Mouse (Mus musculus) embryo, embryonic 11.5 days (tissue): Measurements from ENCODE around the gene Gatd1.
"Not testable (repeated sequence)": the region's sequence is repeated elsewhere in the genome, so short reads cannot be mapped to it uniquely, and the experiment has no call there.

ENCODE experiments used
- DNase-seq: peaks from one replicate; pipeline ENCODE4 v3.0.0-alpha.2; 2012; ENCODE audit warnings: low read depth, low spot score

The Gatd1 gene

DNA sequence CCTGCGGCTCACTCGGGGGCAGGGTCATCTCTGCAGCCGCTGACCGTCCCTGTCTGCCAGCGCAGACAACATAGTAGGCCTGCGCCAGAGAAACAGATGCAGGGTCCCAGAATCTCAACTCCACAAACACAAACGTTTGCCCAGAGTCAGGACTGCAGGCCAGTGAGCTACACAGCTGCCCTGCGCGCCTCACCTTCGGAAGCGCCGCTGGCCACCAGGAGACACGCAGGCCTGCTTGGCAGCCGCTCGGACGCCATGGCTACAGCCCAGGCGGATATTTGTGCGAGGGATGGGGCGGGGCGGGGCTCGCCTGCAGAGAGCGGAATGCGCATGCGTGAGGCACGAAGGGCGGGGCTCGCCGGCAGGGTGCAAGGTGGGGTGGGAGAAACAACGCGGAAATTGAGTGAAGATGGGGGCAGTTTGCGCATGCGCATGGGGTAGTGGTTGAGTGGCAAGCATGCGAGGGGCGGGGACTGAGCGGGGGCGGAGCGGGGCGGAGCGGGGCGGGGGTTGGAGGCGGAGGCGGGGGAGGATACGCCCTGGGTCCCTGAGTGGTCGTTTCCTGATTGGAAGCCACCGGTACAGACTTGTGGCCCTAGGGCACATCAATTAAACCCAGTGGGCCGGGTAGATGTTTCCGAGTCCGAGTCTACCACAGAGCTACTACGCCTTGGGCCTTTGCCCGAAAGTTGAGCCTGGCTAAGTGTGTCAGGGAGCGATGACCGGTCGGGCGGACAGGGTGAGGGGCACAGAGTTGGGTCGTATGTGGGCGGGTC, at the start of gene Gatd1:
Gatd1 (minus strand) TSS at position 328 of the 776 bp plus-strand sequence.
- peak; percentile 100 for DNase-seq

GRCm38 (mm10) chr7:141462333-141462821, 48.4 kb upstream of the Gatd1 start:
- DNase-seq = no peak

GRCm38 (mm10) chr7:141461521-141462332, 47.8 kb upstream of the Gatd1 start:
- no peak for DNase-seq

DNA sequence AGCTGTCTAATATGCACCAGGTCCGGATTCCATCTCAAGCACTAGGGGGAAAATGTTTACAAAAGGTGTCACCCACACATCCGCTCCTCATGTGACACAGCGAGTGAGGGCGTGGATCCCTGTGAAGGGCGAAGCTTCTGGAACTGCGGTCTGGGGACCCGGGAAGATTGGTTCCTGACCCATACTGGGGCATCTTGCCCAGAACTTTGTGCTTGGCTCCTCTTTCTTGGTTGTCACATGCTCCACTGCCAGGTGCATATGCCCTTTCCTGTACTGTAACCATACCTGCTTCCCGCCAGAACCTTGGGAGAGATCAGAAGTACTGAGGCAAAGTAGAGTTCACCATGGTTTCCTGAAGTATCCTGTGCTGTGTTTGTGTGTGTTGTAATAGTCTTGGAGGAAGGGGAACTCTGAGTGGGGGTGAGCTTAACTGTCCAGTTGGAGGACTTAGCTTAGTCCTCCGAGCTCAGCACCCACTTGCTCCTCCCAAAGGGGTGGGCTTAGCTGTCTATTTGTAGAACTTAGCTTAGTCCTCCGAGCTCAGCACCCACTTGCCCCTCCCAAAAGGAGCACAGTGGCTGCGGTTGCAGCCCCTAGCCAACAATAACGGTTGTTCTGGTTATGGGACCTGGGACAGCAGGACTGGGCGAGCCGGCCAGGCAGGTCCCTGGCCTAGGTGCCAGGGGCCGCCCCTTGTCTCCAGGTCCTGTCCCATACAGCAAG, 46.6 kb upstream of the Gatd1 start, which contains the start of gene Cracr2b:
Cracr2b (plus strand) TSS at position 704 of the 723 bp plus-strand sequence.
- no peak for DNase-seq

DNA sequence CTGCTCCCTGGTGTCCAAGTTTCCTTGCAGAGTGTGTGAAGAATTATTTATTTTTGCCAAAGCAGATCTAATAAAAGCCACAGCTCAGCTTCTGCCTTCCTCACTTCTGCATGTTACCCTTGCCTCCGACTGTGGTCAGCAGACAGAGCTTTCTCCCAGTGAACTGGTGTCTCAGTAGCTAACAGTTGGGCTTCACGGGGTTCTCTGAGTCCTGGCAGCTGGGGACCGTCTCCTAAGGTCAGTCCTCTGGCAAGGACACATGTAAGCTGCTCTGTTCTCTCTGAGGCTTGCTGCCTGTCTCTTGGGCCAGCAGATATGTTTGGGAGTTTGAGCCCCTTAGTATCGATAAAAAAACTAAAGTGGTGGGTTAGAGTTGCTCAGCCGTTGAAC, 46.1 kb upstream of the Gatd1 start:
- DNase-seq = no peak

- DNase-seq = no peak
Measured at GRCm38 (mm10) chr7:141459301-141459711, 45.4 kb upstream of the Gatd1 start.

- DNase-seq = no peak
Measured at GRCm38 (mm10) chr7:141458661-141459060, 44.7 kb upstream of the Gatd1 start.

DNA sequence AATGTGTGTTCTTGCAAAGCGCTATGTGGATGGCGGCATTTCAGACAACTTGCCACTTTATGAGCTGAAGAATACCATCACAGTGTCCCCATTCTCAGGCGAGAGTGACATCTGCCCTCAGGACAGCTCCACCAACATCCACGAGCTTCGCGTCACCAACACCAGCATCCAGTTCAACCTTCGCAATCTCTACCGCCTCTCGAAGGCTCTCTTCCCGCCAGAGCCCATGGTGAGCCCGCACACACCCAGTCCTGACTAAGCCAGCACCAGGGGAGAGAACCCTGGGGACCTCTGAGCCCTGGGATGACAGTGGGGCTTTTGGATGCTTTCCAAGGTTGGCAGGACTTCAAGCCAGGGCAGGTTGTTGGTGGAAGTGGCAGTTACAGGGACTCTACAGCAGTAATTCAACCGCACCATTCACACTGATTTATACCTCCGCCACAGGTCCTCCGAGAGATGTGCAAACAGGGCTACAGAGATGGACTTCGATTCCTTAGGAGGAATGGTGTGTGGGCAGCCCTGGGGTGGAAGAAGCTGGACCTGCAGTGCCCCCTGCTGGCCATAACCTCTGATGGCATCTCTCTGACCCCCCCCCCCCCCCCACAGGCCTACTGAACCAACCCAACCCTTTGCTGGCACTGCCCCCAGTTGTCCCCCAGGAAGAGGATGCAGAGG, 44.2 kb upstream of the Gatd1 start:
- DNase-seq = no peak

DNA sequence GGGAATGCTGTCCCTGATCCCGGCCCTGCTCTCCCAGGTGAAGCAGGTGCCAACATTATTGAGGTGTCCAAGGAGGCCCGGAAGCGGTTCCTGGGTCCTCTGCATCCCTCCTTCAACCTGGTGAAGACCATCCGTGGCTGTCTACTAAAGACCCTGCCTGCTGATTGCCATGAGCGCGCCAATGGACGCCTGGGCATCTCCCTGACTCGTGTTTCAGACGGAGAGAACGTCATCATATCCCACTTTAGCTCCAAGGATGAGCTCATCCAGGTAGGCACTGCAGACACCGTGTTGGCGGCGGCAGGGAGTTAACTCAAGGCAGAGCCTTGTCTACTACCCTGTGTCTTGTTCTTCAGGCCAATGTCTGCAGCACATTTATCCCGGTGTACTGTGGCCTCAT, 43.3 kb upstream of the Gatd1 start:
- DNase-seq = no peak

DNA sequence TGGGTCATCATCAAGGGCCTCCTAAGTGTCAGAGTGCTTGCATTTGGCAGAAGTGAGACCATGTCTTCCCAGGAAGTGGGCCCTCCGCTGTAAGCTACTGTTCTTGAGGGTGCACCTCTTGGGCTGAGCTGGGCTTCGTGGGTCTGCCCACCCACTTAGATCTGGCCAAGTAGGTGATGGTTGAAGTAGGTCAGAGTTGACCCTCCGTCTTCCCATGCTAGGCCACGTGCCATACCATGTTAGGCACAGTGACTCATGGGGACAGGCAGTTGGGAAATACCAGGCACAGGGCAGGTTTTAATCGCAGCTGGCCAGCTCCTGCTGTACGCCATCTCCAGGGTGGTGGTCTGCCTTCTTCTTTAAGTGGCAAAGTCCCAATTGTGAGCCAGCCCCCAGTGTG, 42.8 kb upstream of the Gatd1 start:
- DNase-seq = no peak

GRCm38 (mm10) chr7:141455610-141456314, 41.8 kb upstream of the Gatd1 start:
- no peak for DNase-seq

DNA sequence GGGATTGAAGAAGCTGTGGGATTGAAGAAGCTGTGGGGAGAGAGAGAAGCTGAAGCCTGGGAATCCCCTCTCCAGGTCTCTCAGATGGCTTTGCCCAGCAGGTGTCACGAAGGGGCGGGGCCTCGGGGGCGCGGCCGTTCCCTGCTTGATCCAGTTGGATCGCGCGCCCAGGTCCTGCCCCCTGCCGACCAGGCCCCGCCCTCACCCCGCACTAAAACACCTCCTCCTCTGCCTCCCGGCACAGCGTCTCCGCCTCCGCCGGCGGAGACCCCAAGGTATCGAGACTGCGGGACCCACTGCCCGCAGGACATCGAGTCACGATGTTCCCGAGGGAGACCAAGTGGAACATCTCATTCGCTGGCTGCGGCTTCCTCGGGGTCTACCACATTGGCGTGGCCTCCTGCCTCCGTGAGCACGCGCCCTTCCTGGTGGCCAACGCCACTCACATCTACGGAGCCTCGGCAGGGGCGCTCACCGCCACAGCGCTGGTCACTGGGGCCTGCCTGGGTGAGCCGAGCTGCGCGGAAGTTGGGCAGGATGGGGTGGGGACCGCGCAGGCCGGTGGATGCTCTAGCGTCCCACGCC, 41.1 kb upstream of the Gatd1 start, which contains the start of gene Pnpla2:
Pnpla2 (plus strand) TSS at position 232 of the 585 bp plus-strand sequence.
- peak; percentile 84 for DNase-seq

- no peak for DNase-seq
Measured at GRCm38 (mm10) chr7:141453636-141454035, 39.7 kb upstream of the Gatd1 start.

GRCm38 (mm10) chr7:141451928-141452327, 38.0 kb upstream of the Gatd1 start:
- no peak for DNase-seq

- peak; percentile 87 for DNase-seq
Measured at GRCm38 (mm10) chr7:141447110-141447991, 33.4 kb upstream of the Gatd1 start, which contains the start of gene Rplp2. Gene Rplp2 (plus strand): TSS chr7:141447370.

DNA sequence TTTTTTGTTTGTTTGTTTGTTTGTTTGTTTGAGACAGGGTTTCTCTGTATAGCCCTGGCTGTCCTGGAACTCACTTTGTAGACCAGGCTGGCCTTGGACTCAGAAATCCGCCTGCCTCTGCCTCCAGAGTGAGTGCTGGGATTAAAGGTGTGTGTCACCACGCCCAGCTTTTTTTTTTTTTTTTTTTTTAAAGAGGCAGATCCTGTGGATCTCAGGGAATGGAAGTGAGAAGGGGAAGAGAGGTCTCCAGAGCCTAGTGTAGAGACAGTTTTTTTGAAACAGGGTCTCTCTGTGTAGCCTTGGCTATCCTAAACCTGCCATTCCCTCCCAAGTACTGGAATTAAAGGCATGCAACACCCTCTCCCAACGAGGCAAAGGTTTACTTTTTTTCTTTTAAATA, 32.4 kb upstream of the Gatd1 start:
- not testable (repeated sequence) for DNase-seq

DNA sequence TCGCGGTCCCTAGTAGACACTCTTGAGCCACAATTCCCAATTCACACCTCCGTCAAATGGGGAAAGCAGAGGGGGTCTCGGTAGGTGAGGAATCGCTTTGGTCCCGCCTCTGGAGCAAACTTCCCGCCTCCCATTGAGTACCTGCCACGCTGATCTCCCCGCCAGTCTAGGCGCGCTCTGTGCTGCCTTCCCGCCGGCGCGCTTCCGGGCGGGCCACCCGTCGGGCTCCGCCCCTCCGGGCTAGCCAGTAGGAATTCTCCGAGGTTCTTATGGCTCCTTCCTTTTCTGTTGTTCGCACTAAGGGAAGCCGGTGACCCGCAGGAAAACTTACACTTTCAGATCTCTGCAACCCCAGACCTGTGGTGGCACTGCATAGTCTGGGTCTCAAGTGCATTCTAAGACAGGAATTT, 29.9 kb upstream of the Gatd1 start, which contains the start of gene Pidd1:
Pidd1 (minus strand) TSS at position 198 of the 410 bp plus-strand sequence.
- DNase-seq = peak; percentile 57

GRCm38 (mm10) chr7:141443081-141443821, 29.3 kb upstream of the Gatd1 start:
- DNase-seq = no peak
